Mouse (Mus musculus): ENCODE measurements around the gene Nf2. TPM values are rescaled to one million over a fixed set of nuclear protein-coding genes. Genes with fewer than 3 reads are reported as not detected.

The Nf2 gene
- total and polyA plus RNA-seq, 2 experiments from 2014 or later = 55.5 to 97.6 TPM

DNA sequence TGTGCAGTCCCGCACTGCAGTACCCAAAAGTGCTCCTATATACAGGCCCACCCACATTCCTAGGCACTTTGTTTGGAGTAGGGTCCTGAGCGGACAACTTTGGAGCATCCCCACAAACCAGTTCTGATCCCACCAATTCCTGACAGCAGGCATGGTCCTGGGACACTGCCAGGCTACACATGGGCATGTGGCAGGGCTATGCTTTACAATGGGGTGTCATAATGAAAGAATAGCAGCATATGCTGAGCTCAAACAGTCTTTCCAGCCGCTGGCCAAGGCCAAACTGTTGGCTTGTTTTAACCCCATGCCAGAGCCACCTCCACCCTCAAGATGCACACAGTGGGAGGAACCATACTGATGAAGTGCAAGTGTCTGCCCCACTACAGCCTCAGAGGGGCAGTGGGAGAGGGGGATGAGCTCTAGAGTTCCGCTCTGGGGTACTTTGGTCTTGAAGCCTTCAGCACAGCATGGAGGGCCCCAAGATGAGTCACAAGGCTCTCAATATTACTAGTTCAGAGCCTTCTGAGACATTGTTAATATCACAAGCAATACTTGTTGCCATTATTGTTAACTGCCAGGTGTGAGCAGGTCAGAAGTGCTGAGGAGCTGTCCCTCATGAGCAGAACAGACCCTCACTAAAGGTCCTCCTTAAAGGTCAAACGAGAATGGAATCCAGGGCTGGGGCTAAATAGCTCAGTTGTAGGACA lies 132.7 kb downstream of the Nf2 start:
- Histone ChIP-seq H3K9ac (replicated peaks; ENCODE audit: low read length) (no peak overlapping the region), H3K4me1 (ENCODE audit: insufficient read depth, low read length) (no peaks in the 10 kb centered on the region), H3K4me2 (ENCODE audit: low read depth, low read length) (no peak overlapping the region), H3K27me3 (ENCODE audit: insufficient read depth, low read length) (no peaks in the 10 kb centered on the region), H3K4me3 (ENCODE audit: low read length) (no peak overlapping the region), H3K27ac (no peak overlapping the region), H3K36me3 (ENCODE audit: insufficient read depth, low read length) (no peaks in the 10 kb centered on the region), H3K9me3 (ENCODE audit: low read length) (no peaks in the 10 kb centered on the region)
- 83% methylated on average over 5 of the region's 5 CpGs for WGBS
- TF ChIP-seq CTCF (IDR thresholded peaks at IDR 0.05; ENCODE audit: low read depth) = no peak
- ATAC-seq = no peak
- no peak for DNase-seq (ENCODE audit: low spot score)

Small RNAs within 50 kb of the gene (microRNA-seq; reads per million reads assigned to microRNA genes)
- 0.71 to 0.72 reads per million in 2 experiments for gene Mir6918

Other genes starting within 250 kb of the Nf2 start
- gene Gm11032, start 229.5 kb downstream of the Nf2 start, total RNA-seq (2014; rRNA removed) = not detected in 2 replicates
- gene Gm11032, start 229.5 kb downstream of the Nf2 start, polyA plus RNA-seq (2015; fragmentation: Nextera tagmentation; extraction: Ambion mirVana) = not detected in 2 replicates
- gene Ascc2, start 211.8 kb downstream of the Nf2 start, total RNA-seq (2014; rRNA removed) = 15.0 and 15.5 TPM in 2 replicates
- 13.6 and 13.8 TPM in 2 replicates for gene Ascc2, start 211.8 kb downstream of the Nf2 start, polyA plus RNA-seq (2015; fragmentation: Nextera tagmentation; extraction: Ambion mirVana)
- gene Uqcr10, start 145.2 kb downstream of the Nf2 start, total RNA-seq (2014; rRNA removed) = 183 and 231 TPM in 2 replicates
- 1,048 and 1,063 TPM in 2 replicates for gene Uqcr10, start 145.2 kb downstream of the Nf2 start, polyA plus RNA-seq (2015; fragmentation: Nextera tagmentation; extraction: Ambion mirVana)
- 22.7 and 24.5 TPM in 2 replicates for gene Zmat5, start 144.9 kb downstream of the Nf2 start, total RNA-seq (2014; rRNA removed)
- 56.5 and 58.5 TPM in 2 replicates for gene Zmat5, start 144.9 kb downstream of the Nf2 start, polyA plus RNA-seq (2015; fragmentation: Nextera tagmentation; extraction: Ambion mirVana)
- 20.4 and 23.6 TPM in 2 replicates for gene Cabp7, start 102.8 kb downstream of the Nf2 start, total RNA-seq (2014; rRNA removed)
- gene Cabp7, start 102.8 kb downstream of the Nf2 start, polyA plus RNA-seq (2015; fragmentation: Nextera tagmentation; extraction: Ambion mirVana) = 2.9 and 3.3 TPM in 2 replicates
- 118 and 140 TPM in 2 replicates for gene Nipsnap1, start 24.4 kb upstream of the Nf2 start, total RNA-seq (2014; rRNA removed)
- gene Nipsnap1, start 24.4 kb upstream of the Nf2 start, polyA plus RNA-seq (2015; fragmentation: Nextera tagmentation; extraction: Ambion mirVana) = 114 and 116 TPM in 2 replicates
- gene Thoc5, start 45.8 kb upstream of the Nf2 start, total RNA-seq (2014; rRNA removed) = 30.3 and 37.8 TPM in 2 replicates
- gene Thoc5, start 45.8 kb upstream of the Nf2 start, polyA plus RNA-seq (2015; fragmentation: Nextera tagmentation; extraction: Ambion mirVana) = 36.5 and 38.1 TPM in 2 replicates
- 46.6 and 60.3 TPM in 2 replicates for gene Nefh, start 98.5 kb upstream of the Nf2 start, total RNA-seq (2014; rRNA removed)
- 21.7 and 22.5 TPM in 2 replicates for gene Nefh, start 98.5 kb upstream of the Nf2 start, polyA plus RNA-seq (2015; fragmentation: Nextera tagmentation; extraction: Ambion mirVana)
- 141 and 150 TPM in 2 replicates for gene Ap1b1, start 137.3 kb upstream of the Nf2 start, total RNA-seq (2014; rRNA removed)
- 85.3 and 89.1 TPM in 2 replicates for gene Ap1b1, start 137.3 kb upstream of the Nf2 start, polyA plus RNA-seq (2015; fragmentation: Nextera tagmentation; extraction: Ambion mirVana)
- gene Rasl10a, start 208.6 kb upstream of the Nf2 start, total RNA-seq (2014; rRNA removed) = 4.7 and 4.8 TPM in 2 replicates
- 4.5 and 4.7 TPM in 2 replicates for gene Rasl10a, start 208.6 kb upstream of the Nf2 start, polyA plus RNA-seq (2015; fragmentation: Nextera tagmentation; extraction: Ambion mirVana)
- 38.1 and 40.2 TPM in 2 replicates for gene Gas2l1, start 215.8 kb upstream of the Nf2 start, total RNA-seq (2014; rRNA removed)
- 16.3 and 17.3 TPM in 2 replicates for gene Gas2l1, start 215.8 kb upstream of the Nf2 start, polyA plus RNA-seq (2015; fragmentation: Nextera tagmentation; extraction: Ambion mirVana)
- gene Rhbdd3, start 249.4 kb upstream of the Nf2 start, total RNA-seq (2014; rRNA removed) = 48.8 and 54.5 TPM in 2 replicates
- gene Rhbdd3, start 249.4 kb upstream of the Nf2 start, polyA plus RNA-seq (2015; fragmentation: Nextera tagmentation; extraction: Ambion mirVana) = 39.1 and 42.2 TPM in 2 replicates
- gene Ewsr1, start 249.7 kb upstream of the Nf2 start, total RNA-seq (2014; rRNA removed) = 337 and 384 TPM in 2 replicates
- 371 and 412 TPM in 2 replicates for gene Ewsr1, start 249.7 kb upstream of the Nf2 start, polyA plus RNA-seq (2015; fragmentation: Nextera tagmentation; extraction: Ambion mirVana)